ENCODE assay signal across 8 mouse cellular contexts in genomic region chr12:102387219-102387917, GRCm38 (mm10). TPM values are rescaled to one million over a fixed set of nuclear protein-coding genes. Genes with fewer than 3 reads are reported as not detected.
A peak's percentile ranks its signal among the peaks of the same experiment; 100 is the strongest.
DNase-seq lines count a peak whose midpoint lies in the region; ATAC-seq and TF ChIP-seq lines count a peak whose summit lies in the region.

No protein-coding gene starts in this region.

- H3K4me3 ChIP-seq in embryonic facial prominence, embryonic 11.5 days (ENCODE audit: low read depth, low read length): no peak overlapping the region
- H3K4me3 ChIP-seq in heart, adult 2 months: no peak overlapping the region
- H3K4me3 ChIP-seq in limb, embryonic 13.5 days: no peak overlapping the region
- no peak overlapping the region for H3K4me3 ChIP-seq in midbrain, postnatal 0 days (ENCODE audit: low read depth, low read length)

- no peaks in the 10 kb centered on the region for H3K27me3 ChIP-seq in embryonic facial prominence, embryonic 11.5 days (ENCODE audit: control insufficient read depth, insufficient read depth, low read length)
- H3K27me3 ChIP-seq in heart, adult 2 months (ENCODE audit: control insufficient read depth, insufficient read depth, low read length): no peaks in the 10 kb centered on the region
- H3K27me3 ChIP-seq in limb, embryonic 13.5 days: peaks cover 10% of the 10 kb centered on the region
- no peaks in the 10 kb centered on the region for H3K27me3 ChIP-seq in midbrain, postnatal 0 days (ENCODE audit: insufficient read depth, low read length)

- H3K4me1 ChIP-seq in embryonic facial prominence, embryonic 11.5 days (ENCODE audit: control insufficient read depth, insufficient read depth, low read length): no peaks in the 10 kb centered on the region
- no peaks in the 10 kb centered on the region for H3K4me1 ChIP-seq in heart, adult 2 months (ENCODE audit: control insufficient read depth, insufficient read depth, low read length)
- H3K4me1 ChIP-seq in limb, embryonic 13.5 days: no peaks in the 10 kb centered on the region
- no peaks in the 10 kb centered on the region for H3K4me1 ChIP-seq in midbrain, postnatal 0 days (ENCODE audit: insufficient read depth, low read length)

- H3K9me3 ChIP-seq in embryonic facial prominence, embryonic 11.5 days (replicated peaks; ENCODE audit: control insufficient read depth, low read length): no peaks in the 10 kb centered on the region
- H3K9me3 ChIP-seq in limb, embryonic 13.5 days: no peaks in the 10 kb centered on the region
- no peaks in the 10 kb centered on the region for H3K9me3 ChIP-seq in midbrain, postnatal 0 days (ENCODE audit: low read length)

- WGBS in embryonic facial prominence, embryonic 11.5 days: 51% methylated on average over 16 of the region's 16 CpGs
- WGBS in heart, adult 2 months: 61% methylated on average over 16 of the region's 16 CpGs
- WGBS in limb, embryonic 13.5 days: 49% methylated on average over 16 of the region's 16 CpGs
- WGBS in midbrain, postnatal 0 days: 53% methylated on average over 16 of the region's 16 CpGs

- intact Hi-C loops in heart, adult 2 months (cut with DNase I): loop anchor here (1.0 to 5.0 kb wide), 5 partner anchors 74 to 385 kb away; partner anchors contain the start of gene Slc24a4

- no peak for TF ChIP-seq POLR2A in heart, adult 2 months (IDR thresholded peaks at IDR 0.05; ENCODE audit: insufficient read depth, low read depth, low read length)

- H3K27ac ChIP-seq in embryonic facial prominence, embryonic 11.5 days (replicated peaks; ENCODE audit: low read depth, low read length): no peak overlapping the region
- no peak overlapping the region for H3K27ac ChIP-seq in heart, adult 2 months
- H3K27ac ChIP-seq in limb, embryonic 13.5 days: no peak overlapping the region
- H3K27ac ChIP-seq in midbrain, postnatal 0 days (ENCODE audit: low read depth, low read length): no peak overlapping the region

- no peak overlapping the region for H3K4me2 ChIP-seq in embryonic facial prominence, embryonic 11.5 days (ENCODE audit: low read depth, low read length)
- H3K4me2 ChIP-seq in limb, embryonic 13.5 days (replicated peaks): no peak overlapping the region
- no peak overlapping the region for H3K4me2 ChIP-seq in midbrain, postnatal 0 days (ENCODE audit: low read depth, low read length, poor library complexity, severe bottlenecking)

- peak; percentile 92 for TF ChIP-seq EP300 in heart, adult 2 months (IDR thresholded peaks at IDR 0.05; ENCODE audit: insufficient read depth, low read depth, low read length)

- H3K36me3 ChIP-seq in embryonic facial prominence, embryonic 11.5 days (replicated peaks; ENCODE audit: control insufficient read depth, insufficient read depth, low read depth, low read length): no peaks in the 10 kb centered on the region
- no peaks in the 10 kb centered on the region for H3K36me3 ChIP-seq in heart, adult 2 months (ENCODE audit: control insufficient read depth, insufficient read depth, low read length)
- H3K36me3 ChIP-seq in limb, embryonic 13.5 days: peaks cover 16% of the 10 kb centered on the region; the same call in 1 of the 2 replicates
- H3K36me3 ChIP-seq in midbrain, postnatal 0 days (ENCODE audit: insufficient read depth, low read length): no peaks in the 10 kb centered on the region

- peak; percentile 74 for ATAC-seq in embryonic facial prominence, embryonic 11.5 days (replicated peaks; ENCODE audit: insufficient number of reproducible peaks, low FRiP score, low TSS enrichment, low read depth)
- peak; percentile 68 for ATAC-seq in limb, embryonic 13.5 days (ENCODE audit: low FRiP score, low read depth)
- ATAC-seq in midbrain, postnatal 0 days (ENCODE audit: low FRiP score): peak; percentile 69

- H3K79me2 ChIP-seq in heart, adult 2 months (replicated peaks; ENCODE audit: control insufficient read depth, insufficient read depth, low read length): no peaks in the 10 kb centered on the region

- TF ChIP-seq CTCF in heart, adult 2 months (IDR thresholded peaks at IDR 0.05): peak; percentile 99; the same call in 1 of the 2 replicates
- TF ChIP-seq CTCF in midbrain, postnatal 0 days (IDR thresholded peaks at IDR 0.05): peak; percentile 98

- no peak overlapping the region for H3K9ac ChIP-seq in embryonic facial prominence, embryonic 11.5 days (replicated peaks; ENCODE audit: low read length)
- H3K9ac ChIP-seq in heart, adult 2 months (ENCODE audit: low read depth, low read length): no peak overlapping the region
- H3K9ac ChIP-seq in limb, embryonic 13.5 days: no peak overlapping the region
- H3K9ac ChIP-seq in midbrain, postnatal 0 days (replicated peaks; ENCODE audit: low read length, poor library complexity, severe bottlenecking): no peak overlapping the region

- DNase-seq in 3T3-L1 (ENCODE audit: low read depth, low spot score): peak; percentile 86
- peak; percentile 84 for DNase-seq in adrenal gland, postnatal 25 days
- DNase-seq in embryonic facial prominence, embryonic 11.5 days (ENCODE audit: low spot score): peak; percentile 85
- peak; percentile 78 to 86 for DNase-seq in heart, adult 2 months
- DNase-seq in kidney, adult 9 months: peak; percentile 86
- DNase-seq in midbrain, postnatal 0 days (ENCODE audit: low spot score): peak; percentile 93
- DNase-seq in spleen, postnatal 10 days (ENCODE audit: low spot score in 2 of 2): peak; percentile 70 to 88

RNA-seq across cellular contexts. Expression of gene Lgmn, which starts 52.2 kb away (rescaled TPM):
- total RNA-seq in adrenal gland, postnatal 25 days (2021): 110 and 136 TPM in 2 replicates
- 61.5 and 65.5 TPM in 2 replicates for polyA plus RNA-seq in embryonic facial prominence, embryonic 11.5 days (2014; fragmentation: Nextera tagmentation; extraction: Ambion mirVana)
- total RNA-seq in heart, adult 2 months (2021): 10 to 100 TPM; 59.9 to 63.5 TPM
- 78.2 and 115 TPM in 2 replicates for polyA plus RNA-seq in heart, adult 2 months (2012; rRNA removed)
- 81.3 and 84.8 TPM in 2 replicates for polyA plus RNA-seq in limb, embryonic 13.5 days (2015; fragmentation: Nextera tagmentation; extraction: Ambion mirVana)
- total RNA-seq in midbrain, postnatal 0 days (2014; rRNA removed): 112 and 124 TPM in 2 replicates
- 148 and 158 TPM in 2 replicates for polyA plus RNA-seq in midbrain, postnatal 0 days (2015; fragmentation: Nextera tagmentation; extraction: Ambion mirVana)
